Mouse (Mus musculus) granulocyte monocyte progenitor cell, adult 5-6 weeks (primary cell): Measurements from ENCODE around the gene Catsperz. TPM values are rescaled to one million over a fixed set of nuclear protein-coding genes. Genes with fewer than 3 reads are reported as not detected.

Source experiments
- ATAC-seq: replicated peaks from 2 replicates; pipeline ENCODE4 v1.8.0; 2016; ENCODE audit warnings: mild to moderate bottlenecking, moderate TSS enrichment, inconsistent platforms; ENCODE audit not compliant: poor library complexity, severe bottlenecking
- total RNA-seq, 2 experiments: library from RNA; stranded (forward) in 1 of 2; stranded (reverse) in 1 of 2; fragments of 200-712, 200-1000 nt in 1 of 2; fragments of >200 nt in 1 of 2; fragmentation: Nextera tagmentation in 1 of 2; gene quantifications; 2 replicates each; pipeline ENCODE4 v1.2.3; 2014 to 2017

The Catsperz gene
- total RNA-seq, 2 experiments from 2014 or later = 3.0 to 4.5 TPM

DNA sequence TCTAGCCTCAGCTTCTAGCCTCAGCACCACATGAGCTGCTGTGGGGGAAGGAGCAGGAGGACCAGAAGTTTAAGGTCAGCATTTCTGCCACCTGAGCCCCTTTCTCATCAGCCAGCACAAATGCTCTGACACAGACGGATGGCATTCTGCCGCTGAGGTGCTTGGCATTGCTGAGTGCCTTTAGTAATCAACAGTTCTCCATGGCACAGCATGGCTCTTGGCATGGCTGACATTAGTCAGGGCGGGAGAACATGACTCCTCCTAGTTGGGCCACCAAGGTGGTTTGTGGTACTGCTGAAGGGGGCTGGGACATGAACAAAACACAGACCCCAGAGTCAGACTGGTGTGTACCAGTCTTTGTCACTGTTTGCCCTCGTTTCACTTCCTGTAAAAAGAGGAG lies 23.0 kb upstream of the Catsperz start:
- ATAC-seq = no peak

DNA sequence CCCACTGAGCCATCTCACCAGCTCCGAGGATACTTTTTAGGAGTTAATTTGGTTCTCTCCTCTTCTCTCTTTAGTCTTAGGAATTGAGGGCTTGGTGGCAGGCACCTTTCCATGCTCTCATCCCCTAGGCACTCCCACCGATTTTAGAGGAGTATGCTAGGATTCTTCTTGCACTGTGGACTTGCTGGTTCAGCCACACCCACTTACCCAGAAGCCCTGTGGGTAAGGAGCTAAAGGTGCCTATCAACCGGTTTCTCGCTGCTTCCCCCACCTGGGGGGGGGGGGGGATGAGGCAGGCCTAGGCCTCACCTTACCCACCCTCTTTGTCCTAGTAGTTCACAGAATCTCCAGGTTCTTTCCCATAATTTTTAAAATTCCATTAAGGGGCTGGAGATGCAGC lies 22.6 kb upstream of the Catsperz start:
- no peak for ATAC-seq

DNA sequence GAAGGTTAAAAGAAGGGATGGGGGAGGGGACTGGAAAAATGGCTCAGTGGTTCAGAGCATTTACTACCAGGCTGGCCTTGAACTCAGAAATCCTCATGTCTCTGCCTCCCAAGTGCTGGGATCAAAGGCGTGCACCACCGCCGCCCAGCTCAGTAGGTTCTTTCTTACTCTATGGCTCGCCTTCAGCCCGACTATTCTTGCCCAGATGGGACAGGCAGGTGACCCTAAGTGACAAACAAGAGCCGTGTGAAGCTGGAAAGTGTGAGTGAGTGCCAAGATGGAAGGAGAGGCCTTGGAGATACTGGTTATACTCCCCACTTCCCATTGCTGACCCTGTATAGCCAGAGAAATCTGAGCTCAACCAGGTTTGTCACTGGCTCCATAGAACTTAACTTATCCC lies 18.5 kb upstream of the Catsperz start:
- no peak for ATAC-seq

DNA sequence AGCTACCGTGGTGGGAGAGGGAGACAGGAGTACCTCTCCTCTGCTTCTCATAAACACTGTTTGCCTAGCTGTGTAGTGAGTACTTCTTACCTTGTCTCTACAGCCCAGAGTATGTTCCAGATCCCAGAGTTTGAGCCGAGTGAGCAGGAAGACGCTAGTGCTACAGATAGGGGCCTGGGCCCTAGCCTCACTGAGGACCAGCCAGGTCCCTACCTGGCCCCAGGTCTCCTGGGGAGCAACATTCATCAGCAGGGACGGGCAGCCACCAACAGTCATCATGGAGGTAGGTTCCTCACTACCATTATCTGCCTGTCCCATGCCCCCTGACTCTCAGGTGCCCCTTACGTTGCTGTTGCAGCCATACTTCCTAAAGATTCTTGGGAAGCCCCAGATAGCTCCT lies 17.6 kb upstream of the Catsperz start:
- no peak for ATAC-seq

GRCm38 (mm10) chr19:6942249-6942691 lies 17.1 kb upstream of the Catsperz start, which contains the start of gene Gpr137:
TSS of gene Gpr137 (minus strand) at chr19:6942480.
- peak; percentile 72 for ATAC-seq

DNA sequence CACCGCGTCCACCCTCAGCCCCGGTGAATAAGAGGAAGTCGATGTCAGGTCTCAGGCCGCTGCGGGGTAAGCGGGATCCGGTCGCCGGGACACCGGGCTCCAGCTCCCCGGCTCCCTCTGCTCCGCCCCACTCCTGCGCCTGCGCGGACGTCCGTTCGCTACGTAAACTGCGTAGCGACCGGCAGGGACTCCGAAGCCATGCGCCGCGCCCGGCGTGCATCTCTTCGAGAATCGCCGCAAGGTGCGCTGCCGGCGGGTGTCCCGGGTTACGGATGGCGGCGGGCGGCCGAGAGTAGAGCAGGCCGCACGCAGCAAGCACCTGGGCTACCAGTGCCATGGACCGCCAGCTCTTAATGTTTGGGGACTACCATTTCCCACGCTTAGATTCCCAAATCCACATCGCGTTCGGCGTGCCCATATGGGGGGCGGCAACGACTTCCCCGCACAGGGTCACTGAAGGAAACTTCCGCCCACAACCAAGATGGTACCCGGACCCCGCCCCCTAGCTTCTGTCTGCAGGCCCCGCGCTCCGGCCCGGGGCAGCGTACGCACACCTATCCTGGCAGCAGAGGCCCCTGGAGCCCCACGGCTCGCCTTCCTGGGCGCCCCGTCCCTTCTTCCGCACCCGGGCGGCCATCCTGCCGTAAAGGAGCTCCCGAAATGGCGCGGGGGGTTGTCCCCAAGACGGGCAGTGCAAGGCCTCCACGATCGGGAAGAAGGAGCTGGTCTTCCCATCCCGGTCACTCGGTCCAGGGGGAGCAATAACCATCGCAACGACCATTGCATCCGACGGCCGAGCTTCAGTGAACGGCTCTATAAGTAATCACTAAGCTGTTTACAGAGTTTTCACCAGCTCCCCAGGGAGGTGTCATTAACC lies 16.4 kb upstream of the Catsperz start, which contains the start of gene Bad:
Gene Bad (plus strand): TSS at position 490 of the 877 bp plus-strand sequence.
- ATAC-seq = peak; percentile 76

- ATAC-seq = no peak
Observed at GRCm38 (mm10) chr19:6940396-6941351, 15.5 kb upstream of the Catsperz start.

GRCm38 (mm10) chr19:6939106-6940002 lies 14.2 kb upstream of the Catsperz start:
- no peak for ATAC-seq

- no peak for ATAC-seq
Observed at GRCm38 (mm10) chr19:6937541-6938465, 12.6 kb upstream of the Catsperz start.

- ATAC-seq = no peak
Observed at GRCm38 (mm10) chr19:6936299-6936698, 11.1 kb upstream of the Catsperz start.

DNA sequence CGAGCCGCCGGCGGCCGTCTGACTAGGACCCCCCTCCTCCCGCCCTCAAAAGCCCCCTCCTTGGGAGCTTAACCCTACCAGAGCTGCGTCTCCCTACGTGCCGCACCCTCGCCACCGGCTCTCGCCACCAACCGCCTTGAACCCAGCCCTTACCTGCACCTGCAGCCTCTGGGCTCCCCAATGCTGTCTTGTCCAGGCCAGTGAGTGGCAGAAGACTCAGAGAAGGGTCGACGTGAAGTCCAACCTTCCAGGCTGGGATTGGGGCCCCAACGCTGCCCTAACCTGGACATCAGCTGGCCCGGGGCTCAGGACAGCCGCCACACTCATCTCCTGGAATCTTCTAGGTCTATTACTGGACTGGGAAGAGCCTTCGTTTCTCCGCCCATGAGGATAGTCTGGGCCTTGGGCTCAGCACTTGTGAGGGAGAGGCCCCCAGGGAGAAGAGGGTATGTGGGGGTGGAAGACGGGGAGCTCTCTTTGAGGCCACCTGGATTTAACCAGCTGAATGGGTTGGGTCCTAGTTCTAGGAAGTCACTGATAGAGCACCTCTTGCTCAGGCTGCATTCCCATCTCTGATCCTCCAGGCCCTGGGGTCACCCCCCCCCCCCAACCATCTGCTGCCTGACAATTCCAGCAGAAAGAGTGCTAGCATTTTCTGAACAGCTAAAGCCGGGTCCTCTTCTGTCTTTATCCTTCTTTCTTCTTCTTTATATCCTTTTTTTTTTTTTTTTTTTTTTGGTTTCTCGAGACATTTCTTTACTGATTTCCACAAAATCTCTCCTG lies 9.2 kb upstream of the Catsperz start, which contains the start of gene Kcnk4:
Gene Kcnk4 (minus strand): TSS at position 321 of the 783 bp plus-strand sequence.
- ATAC-seq = no peak

DNA sequence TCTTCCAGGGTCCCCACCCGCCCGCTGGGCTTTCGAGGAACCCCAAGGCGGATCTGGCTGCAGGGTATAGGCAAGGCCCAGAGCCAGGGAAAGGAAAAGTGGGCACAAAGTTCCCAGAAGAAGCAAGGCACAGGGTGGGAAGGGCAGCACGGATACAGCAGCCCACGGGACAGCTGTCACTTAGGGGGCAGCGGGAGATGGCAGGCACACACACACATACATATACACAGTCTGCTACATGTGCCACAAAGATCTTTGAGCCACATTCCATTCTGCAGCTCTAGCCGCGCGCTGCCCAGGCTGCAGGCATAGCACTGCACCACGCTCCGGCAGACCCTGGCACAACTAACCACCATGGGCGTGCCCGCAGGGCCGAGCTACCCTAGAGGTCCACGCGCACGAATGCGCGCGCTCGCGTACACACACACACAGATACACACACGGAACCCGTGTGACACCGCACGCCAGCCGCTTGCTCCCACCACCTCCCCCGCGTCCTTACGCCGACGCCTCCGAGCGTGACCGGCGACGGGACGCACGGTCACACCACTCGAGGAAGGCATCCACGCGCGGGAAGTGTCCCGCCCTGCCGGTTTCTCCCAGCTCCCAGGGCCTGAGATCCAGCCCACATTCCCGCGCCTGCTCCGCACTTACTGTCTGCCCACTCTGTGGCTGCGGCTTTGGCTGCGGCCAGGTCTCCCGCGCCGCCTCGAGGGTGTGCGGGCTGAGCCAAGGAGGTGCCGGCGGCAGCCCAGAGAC lies 8.4 kb upstream of the Catsperz start:
- ATAC-seq = peak; percentile 62

DNA sequence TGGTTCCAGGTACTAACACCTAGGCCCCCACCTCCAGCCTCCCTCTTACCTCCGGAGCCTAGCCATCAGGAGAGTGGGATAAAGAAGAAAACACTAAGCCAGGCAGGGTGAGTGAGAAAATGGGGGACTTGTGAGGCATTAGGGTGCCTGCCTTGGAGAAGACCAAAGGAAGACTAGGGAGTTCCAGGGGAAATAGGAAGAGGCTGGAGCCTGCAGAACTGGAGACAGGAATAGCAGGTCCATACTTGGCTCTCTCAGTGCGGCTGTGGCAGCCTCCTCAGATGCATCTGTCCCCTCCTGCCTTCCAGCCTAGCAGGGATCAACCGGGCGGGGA lies 7.9 kb upstream of the Catsperz start:
- no peak for ATAC-seq

DNA sequence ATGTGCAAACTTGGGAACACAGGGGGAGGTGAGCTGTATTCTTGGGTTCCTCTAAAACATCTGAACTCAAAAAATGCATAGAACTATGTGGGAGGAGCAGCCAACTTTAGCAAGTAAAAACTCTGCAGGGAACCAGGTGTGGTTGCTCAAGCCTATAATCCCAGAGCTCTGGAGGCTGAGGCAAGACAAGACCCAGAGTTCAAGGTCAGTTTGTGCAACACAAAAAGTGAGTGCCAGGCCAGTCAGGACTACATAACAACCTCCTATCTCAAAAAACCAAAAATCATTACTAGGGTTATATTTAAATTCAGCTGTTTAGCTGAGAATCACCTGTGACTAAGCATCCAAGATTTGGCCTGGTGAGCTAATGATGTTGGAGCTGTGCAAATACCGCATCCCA lies 6.8 kb upstream of the Catsperz start:
- no peak for ATAC-seq

DNA sequence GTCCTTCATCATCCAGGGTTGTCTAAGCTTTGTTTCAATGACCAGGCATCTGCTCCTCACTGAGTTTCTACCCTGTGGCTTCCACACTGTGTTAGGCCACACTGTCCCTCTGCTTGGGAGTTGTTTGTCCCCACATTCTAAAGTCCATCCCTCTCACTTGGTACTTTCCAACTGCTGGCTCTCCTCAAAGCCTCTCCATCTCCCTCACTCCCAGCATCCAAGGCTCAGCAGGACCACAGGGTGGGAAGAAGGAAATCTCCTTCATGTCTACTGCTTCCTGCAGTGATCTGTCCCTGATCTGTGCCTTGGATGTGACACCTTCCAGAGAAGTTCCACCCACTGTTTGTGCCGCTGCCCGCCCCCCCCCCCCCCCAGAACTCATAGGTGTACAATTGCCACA lies 5.8 kb upstream of the Catsperz start:
- ATAC-seq = no peak

GRCm38 (mm10) chr19:6928080-6928479 lies 2.9 kb upstream of the Catsperz start:
- no peak for ATAC-seq

DNA sequence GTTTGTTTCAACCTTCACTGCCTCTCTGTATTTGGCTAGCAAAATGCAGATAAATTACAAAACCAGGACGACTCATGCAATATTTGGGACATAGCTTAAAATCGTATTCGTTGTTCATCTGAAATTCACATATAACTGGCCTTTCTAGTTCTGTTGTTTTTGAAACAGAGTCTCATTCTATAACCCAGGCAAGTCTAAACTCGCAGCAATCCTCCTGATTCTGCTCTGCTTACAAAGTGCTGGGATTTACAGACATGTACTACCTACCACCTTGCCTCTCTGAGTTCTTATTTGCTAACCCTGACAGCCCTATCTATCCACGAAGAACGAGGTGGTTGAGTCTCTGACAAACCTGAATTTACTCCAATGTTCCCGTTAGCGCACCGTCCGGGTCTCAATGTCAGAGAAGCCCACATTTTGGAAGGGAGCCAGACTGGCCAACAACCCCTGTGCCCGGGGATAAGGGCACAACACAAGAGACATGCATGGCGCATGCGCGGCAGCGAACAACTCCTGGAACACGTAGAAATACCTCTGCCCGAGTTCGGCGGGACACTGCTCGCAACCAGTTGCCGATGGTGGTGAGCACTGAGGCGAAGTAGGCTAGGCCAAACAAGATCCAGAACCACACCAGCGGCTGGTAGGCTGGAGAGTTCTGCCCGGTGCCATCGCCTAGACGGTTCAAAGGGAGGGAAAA lies 1.5 kb upstream of the Catsperz start:
- no peak for ATAC-seq
